Mouse (Mus musculus): ENCODE data around the gene C1ql2. TPM values are rescaled to one million over a fixed set of nuclear protein-coding genes. Genes with fewer than 3 reads are reported as not detected.

C1ql2 gene
- polyA plus RNA-seq, 1 experiment from 2014 or later, result 17.9 TPM

Other genes with a start within 250 kb of the C1ql2 start
- gene Dbi, start 219.5 kb upstream of the C1ql2 start, polyA plus RNA-seq (2015; fragmentation: Nextera tagmentation; extraction: Ambion mirVana), result 798 and 903 TPM in 2 replicates
- gene 3110009E18Rik, start 219.4 kb upstream of the C1ql2 start, polyA plus RNA-seq (2015; fragmentation: Nextera tagmentation; extraction: Ambion mirVana), result 14.2 and 16.0 TPM in 2 replicates
- gene Steap3, start 67.9 kb upstream of the C1ql2 start, polyA plus RNA-seq (2015; fragmentation: Nextera tagmentation; extraction: Ambion mirVana), result 4.1 and 4.9 TPM in 2 replicates
- 0.18 and 0.23 TPM in 2 replicates for gene Marco, start 164.4 kb downstream of the C1ql2 start, polyA plus RNA-seq (2015; fragmentation: Nextera tagmentation; extraction: Ambion mirVana)

Data from midbrain, embryonic 15.5 days (tissue).